Mouse (Mus musculus) spleen, adult 2 months (tissue): Measurements from ENCODE around the gene Sytl1.

ENCODE experiments used
- CTCF ChIP-seq: fragments of 200-500 bp; IDR thresholded peaks from 2 replicates; pipeline ENCODE4 v1.5.1; 2011; ENCODE audit warnings: mild to moderate bottlenecking, inconsistent platforms; ENCODE audit not compliant: insufficient read depth, insufficient read length, insufficient replicate concordance; ENCODE audit errors: extremely low read depth
- POLR2A ChIP-seq: fragments of 200-500 bp; IDR thresholded peaks from 2 replicates; pipeline ENCODE4 v1.6.1; 2011; ENCODE audit warnings: low read depth, low read length, inconsistent platforms

- TF ChIP-seq CTCF (no peak), POLR2A (no peak)
These were observed 30.3 kb upstream of the Sytl1 start for GRCm38 (mm10) chr4:133292901-133293843.
